Mouse (Mus musculus) adrenal gland, postnatal 36 days (tissue): ENCODE measurements around the gene Pla2g2c. TPM values are rescaled to one million over a fixed set of nuclear protein-coding genes. Genes with fewer than 3 reads are reported as not detected.
A peak's percentile ranks its signal among the peaks of the same experiment; 100 is the strongest.

Experiments used
- DNase-seq, 2 experiments: peaks; one replicate each; pipeline ENCODE4 v3.0.0; 2021; ENCODE audit warnings: mixed read lengths in 1 of 2
- long read RNA-seq, 2 experiments: library from polyadenylated mRNA; stranded (forward); transcript quantifications; one replicate each; pipeline ENCODE4 v2.0.0; 2021; ENCODE audit warnings: borderline sequencing depth in 2 of 2
- total RNA-seq, 2 experiments: library from RNA; stranded (reverse); gene quantifications; 2 replicates each; pipeline ENCODE4 v1.2.3; 2021

The Pla2g2c gene
- under 1 TPM; 0.20 to 0.43 TPM for total RNA-seq
- long read RNA-seq, experiment 1: 0 reads
- long read RNA-seq, experiment 2: 0 reads

- DNase-seq: no peak
Measured at GRCm38 (mm10) chr4:138724354-138725126, at the start of gene Pla2g2c. TSS of gene Pla2g2c (plus strand) at chr4:138724792.

DNA sequence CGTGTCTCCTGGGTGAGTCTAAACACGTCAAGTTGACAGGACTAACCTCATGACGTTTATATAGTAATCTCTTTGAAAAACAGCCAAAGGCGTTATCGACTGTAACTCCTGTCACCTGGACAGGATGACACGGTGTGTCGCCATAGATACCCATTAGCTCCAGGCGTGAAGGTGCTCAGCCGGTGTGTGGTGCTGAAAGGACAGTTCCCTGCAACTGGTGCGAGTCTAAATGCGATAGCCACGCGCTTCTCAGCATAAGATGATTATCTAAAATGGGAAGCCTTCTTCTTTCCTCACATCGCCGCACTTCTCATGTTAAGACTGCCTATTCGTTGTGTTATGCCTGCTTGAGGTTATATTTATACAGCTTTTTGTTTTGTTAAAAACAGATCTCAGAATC, 48.1 kb upstream of the Pla2g2c start:
- peak; percentile 38 to 46 for DNase-seq

- DNase-seq: no peak
Measured at GRCm38 (mm10) chr4:138677579-138677978, 47.0 kb upstream of the Pla2g2c start.

- DNase-seq: no peak
Measured at GRCm38 (mm10) chr4:138680124-138680523, 44.5 kb upstream of the Pla2g2c start.

GRCm38 (mm10) chr4:138682760-138683159, 41.8 kb upstream of the Pla2g2c start:
- DNase-seq: no peak

DNA sequence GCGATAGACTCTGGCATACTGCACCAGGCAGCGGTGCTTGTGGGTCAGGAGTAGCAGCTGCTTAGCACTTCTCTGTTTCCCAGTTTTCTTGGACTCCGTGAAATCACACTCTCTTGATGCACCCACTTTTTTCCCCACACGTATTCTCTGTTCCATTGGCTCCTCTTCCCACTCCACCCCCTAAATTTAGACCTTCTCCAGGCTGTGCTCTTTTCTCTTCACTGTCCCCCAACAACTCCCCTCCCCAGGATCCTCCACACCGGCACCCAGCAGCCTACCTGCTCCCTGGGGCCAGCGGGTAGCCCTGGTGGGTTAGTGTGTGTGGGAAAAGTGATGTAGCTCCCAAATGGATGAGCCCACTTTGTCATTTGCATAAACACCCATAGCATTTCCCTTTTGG, 38.8 kb upstream of the Pla2g2c start:
- DNase-seq: no peak

- no peak for DNase-seq
Measured at GRCm38 (mm10) chr4:138689094-138689512, 35.5 kb upstream of the Pla2g2c start.

GRCm38 (mm10) chr4:138690561-138690960, 34.0 kb upstream of the Pla2g2c start:
- DNase-seq: no peak

- no peak for DNase-seq
Measured at GRCm38 (mm10) chr4:138691443-138692181, 33.0 kb upstream of the Pla2g2c start.

- no peak for DNase-seq
Measured at GRCm38 (mm10) chr4:138693043-138693692, 31.4 kb upstream of the Pla2g2c start.

DNA sequence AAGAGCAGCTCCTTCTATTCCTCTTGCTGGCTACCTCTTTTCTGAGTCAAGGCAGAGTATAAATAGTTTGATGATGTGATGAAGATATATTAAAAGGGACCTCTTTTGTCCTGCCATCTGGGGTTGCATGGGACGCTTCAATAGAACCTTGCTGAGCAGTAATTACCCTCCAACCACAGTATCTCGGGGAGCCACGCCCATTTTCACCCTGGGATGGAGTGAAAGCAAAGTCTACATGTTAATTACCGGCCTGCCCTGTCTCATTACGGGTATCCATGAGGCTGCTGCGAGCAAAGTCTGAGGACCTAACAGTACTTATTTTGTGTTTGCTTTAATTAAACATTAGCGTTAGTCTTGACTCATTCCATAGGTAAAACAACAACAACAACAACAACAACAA, 27.9 kb upstream of the Pla2g2c start:
- DNase-seq: no peak

GRCm38 (mm10) chr4:138697166-138697860, 27.3 kb upstream of the Pla2g2c start:
- DNase-seq: no peak

GRCm38 (mm10) chr4:138698296-138698695, 26.3 kb upstream of the Pla2g2c start:
- DNase-seq: no peak

GRCm38 (mm10) chr4:138700184-138700982, 24.2 kb upstream of the Pla2g2c start:
- DNase-seq: peak; percentile 49 to 69

DNA sequence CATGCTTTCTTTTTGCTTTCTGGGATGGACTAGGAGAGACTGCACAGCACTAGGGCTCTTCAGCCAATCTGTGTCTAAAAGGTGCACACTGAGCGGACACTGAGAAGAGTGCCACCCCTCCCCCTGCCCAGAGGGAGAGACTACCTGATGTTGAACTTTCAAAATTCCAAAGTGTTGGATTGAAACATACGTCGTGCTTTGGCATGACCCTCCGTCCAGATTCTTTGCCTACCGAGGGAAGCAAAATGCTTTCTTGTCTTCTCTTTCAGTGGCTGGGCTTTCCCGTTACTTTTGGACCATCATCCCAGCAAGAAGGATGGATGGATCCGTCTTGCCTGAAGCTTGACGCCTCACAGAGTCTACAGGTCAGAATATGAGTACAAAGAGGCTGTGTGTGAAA, 23.5 kb upstream of the Pla2g2c start:
- no peak for DNase-seq

GRCm38 (mm10) chr4:138702031-138702430, 22.6 kb upstream of the Pla2g2c start:
- DNase-seq: peak in 1 of 2 experiments; percentile 21

GRCm38 (mm10) chr4:138702528-138702927, 22.1 kb upstream of the Pla2g2c start:
- no peak for DNase-seq

DNA sequence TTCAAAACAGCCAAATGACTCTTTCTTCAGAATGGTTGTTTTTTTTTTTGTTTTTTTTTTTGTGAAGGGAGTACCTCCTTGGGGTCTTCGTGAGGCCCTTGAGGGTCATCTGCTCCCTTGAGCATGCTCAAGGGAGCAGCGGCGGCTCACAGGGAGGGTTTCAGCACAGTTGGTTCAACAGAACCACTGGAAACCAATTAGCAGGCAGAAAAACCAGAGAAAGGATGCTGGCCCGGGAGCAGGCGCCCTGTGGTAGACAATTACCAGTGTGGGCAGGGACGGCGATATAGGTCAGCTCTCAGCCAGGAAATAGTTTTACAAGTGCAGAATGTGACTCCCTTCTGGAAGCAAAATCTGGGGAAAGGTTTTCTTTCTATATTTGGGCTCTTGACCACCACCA, 21.0 kb upstream of the Pla2g2c start:
- no peak for DNase-seq

- no peak for DNase-seq
Measured at GRCm38 (mm10) chr4:138704169-138704568, 20.4 kb upstream of the Pla2g2c start.

DNA sequence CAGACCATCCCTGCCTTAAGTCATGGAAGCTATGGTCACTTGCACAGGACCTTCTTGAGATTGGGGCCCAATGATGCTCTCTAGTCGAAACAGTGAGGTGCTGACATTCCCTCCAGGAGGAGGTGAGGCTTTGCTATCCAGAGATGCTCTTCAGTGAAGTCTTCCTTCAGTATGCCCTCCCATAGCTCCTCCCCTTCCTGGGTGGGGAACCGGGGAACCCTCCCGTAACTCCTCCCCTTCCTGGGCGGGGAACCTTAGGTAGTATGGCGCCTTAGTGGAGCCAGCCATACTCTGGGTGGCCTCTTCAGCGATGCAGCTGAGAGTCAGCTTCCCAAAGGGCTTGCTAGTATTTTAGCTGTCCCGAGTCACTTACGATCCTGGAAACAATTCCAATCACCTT, 18.0 kb upstream of the Pla2g2c start:
- no peak for DNase-seq

DNA sequence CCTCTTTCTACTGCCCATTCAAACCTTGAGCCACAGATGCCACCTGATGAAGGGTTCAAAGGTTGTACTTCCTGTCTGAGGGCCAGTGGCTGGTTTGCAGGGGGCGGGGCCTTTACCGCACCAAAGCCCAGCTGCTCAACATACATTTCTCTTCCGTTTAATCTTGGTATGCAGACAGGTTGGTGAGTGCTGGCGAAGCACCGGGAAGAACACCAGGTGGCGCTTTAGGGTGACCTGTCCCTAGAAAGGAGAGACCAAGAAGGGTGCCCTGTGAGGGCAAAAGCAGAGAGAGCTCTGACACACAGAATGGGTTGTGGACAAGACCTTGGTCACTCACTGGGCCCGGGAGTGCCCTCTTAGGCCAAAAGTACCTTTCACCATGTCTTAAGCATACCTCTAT, 16.0 kb upstream of the Pla2g2c start:
- DNase-seq: peak; percentile 71 to 82
